In the genomic region with DNA sequence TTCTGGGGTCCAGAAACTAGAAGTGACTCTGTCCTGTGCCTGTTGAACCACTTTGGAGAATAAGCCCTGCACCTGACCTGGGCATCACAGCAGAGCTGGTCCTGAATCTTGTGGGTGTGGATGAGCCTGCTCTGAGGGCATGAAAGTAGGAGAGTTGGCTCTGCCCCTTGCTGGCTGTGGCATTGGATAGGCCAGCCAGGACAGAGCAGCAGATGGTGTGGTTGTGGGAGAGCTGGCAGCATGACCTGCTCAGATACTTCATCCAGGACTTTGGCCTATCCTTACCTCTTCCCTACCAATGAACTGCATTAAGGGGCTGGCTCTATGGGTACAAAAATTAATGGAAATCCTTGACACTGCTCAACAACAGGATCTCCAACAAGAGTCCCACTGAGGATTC, we compare ENCODE assay signal across 24 mouse cellular contexts. TPM values are rescaled to one million over a fixed set of nuclear protein-coding genes. Genes with fewer than 3 reads are reported as not detected.
DNase-seq lines count a peak whose midpoint lies in the region; ATAC-seq and TF ChIP-seq lines count a peak whose summit lies in the region.
"Had no signal": no experiment of that assay in that cellular context is flagged by ENCODE, and none has a peak within 500 bp of the region (broad histone marks: within the 10 kb centered on the region; RNA-seq: fewer than 3 reads in every experiment).

No protein-coding gene starts in this region.

- peak; percentile 4 for DNase-seq in left cerebral cortex, postnatal 4 days
- DNase-seq in left cerebral cortex, postnatal 10 days (ENCODE audit: extremely low spot score in 1 of 2, low spot score in 2 of 2) = no peak
- peak; percentile 85 to 92 for DNase-seq in cerebellum, adult 2 months
- peak; percentile 75 to 82 for DNase-seq in cerebellum, postnatal 10 days
- DNase-seq in B cell, adult 2 months = no peak
- DNase-seq in adrenal gland, postnatal 4 days (ENCODE audit: low spot score in 2 of 2) = no peak
- no peak for DNase-seq in hindbrain, embryonic 11.5 days (ENCODE audit: low spot score)
- DNase-seq: adrenal gland, adult 2 months; adrenal gland, postnatal 25 days; forebrain, postnatal 0 days; gastrocnemius, postnatal 14 days; heart, adult 2 months; heart, postnatal 36 days; kidney, adult 18-20 months had no signal

- peak overlapping the region; percentile 54; the same call in 1 of the 2 replicates for H3K27ac ChIP-seq in cerebellum, adult 2 months (ENCODE audit: insufficient read depth, low read length)
- H3K27ac ChIP-seq in hindbrain, embryonic 11.5 days (ENCODE audit: low read depth, low read length) = no peak overlapping the region
- H3K27ac ChIP-seq: embryonic facial prominence, embryonic 13.5 days; forebrain, embryonic 12.5 days; heart, adult 2 months; heart, embryonic 13.5 days; hindbrain, embryonic 12.5 days; hindbrain, postnatal 0 days had no signal

- H3K9ac ChIP-seq in hindbrain, embryonic 11.5 days (ENCODE audit: low read depth, low read length) = no peak overlapping the region
- H3K9ac ChIP-seq: embryonic facial prominence, embryonic 13.5 days; forebrain, embryonic 12.5 days; forebrain, postnatal 0 days; heart, embryonic 13.5 days; hindbrain, embryonic 12.5 days had no signal

- no peaks in the 10 kb centered on the region for H3K9me3 ChIP-seq in hindbrain, embryonic 11.5 days (ENCODE audit: control insufficient read depth, low read length)
- H3K9me3 ChIP-seq: embryonic facial prominence, embryonic 13.5 days; forebrain, embryonic 12.5 days; heart, embryonic 13.5 days; hindbrain, embryonic 12.5 days had no signal

- TF ChIP-seq POLR2A in cerebellum, adult 2 months (IDR thresholded peaks at IDR 0.05; ENCODE audit: borderline replicate concordance, insufficient read depth, low read length) = peak; percentile 47; the same call in 1 of the 2 replicates

- intact Hi-C loops in left cerebral cortex, postnatal 4 days (cut with DNase I) = no loop called here
- intact Hi-C loops in left cerebral cortex, postnatal 10 days (cut with DNase I) = no loop called here

- ATAC-seq in monocyte, adult 5-6 weeks (replicated peaks; ENCODE audit: insufficient number of reproducible peaks, low FRiP score, low TSS enrichment, poor library complexity, severe bottlenecking) = 0 out of 2 replicates have a peak, but pooled peaks have one; percentile 9
- ATAC-seq in hindbrain, embryonic 11.5 days (ENCODE audit: low FRiP score) = no peak
- ATAC-seq: forebrain, postnatal 0 days; hindbrain, postnatal 0 days had no signal

- H3K36me3 ChIP-seq in hindbrain, embryonic 11.5 days (ENCODE audit: control insufficient read depth, insufficient read depth, low read length) = no peaks in the 10 kb centered on the region
- H3K36me3 ChIP-seq: embryonic facial prominence, embryonic 13.5 days; forebrain, embryonic 12.5 days; heart, embryonic 13.5 days; hindbrain, embryonic 12.5 days had no signal

- H3K4me2 ChIP-seq in hindbrain, embryonic 11.5 days (replicated peaks; ENCODE audit: low read depth, low read length) = no peak overlapping the region
- H3K4me2 ChIP-seq: embryonic facial prominence, embryonic 13.5 days; forebrain, embryonic 12.5 days; heart, embryonic 13.5 days; hindbrain, embryonic 12.5 days had no signal

- no peaks in the 10 kb centered on the region for H3K27me3 ChIP-seq in cerebellum, adult 2 months (ENCODE audit: control insufficient read depth, insufficient read depth, low read length)
- no peaks in the 10 kb centered on the region for H3K27me3 ChIP-seq in hindbrain, embryonic 11.5 days (ENCODE audit: control insufficient read depth, insufficient read depth, low read length)
- H3K27me3 ChIP-seq: embryonic facial prominence, embryonic 13.5 days; forebrain, embryonic 12.5 days; heart, embryonic 13.5 days; hindbrain, embryonic 12.5 days had no signal

- H3K4me3 ChIP-seq in cerebellum, adult 2 months (replicated peaks; ENCODE audit: insufficient read depth, low read depth, low read length) = no peak overlapping the region
- no peak overlapping the region for H3K4me3 ChIP-seq in hindbrain, embryonic 11.5 days (ENCODE audit: low read depth, low read length)
- H3K4me3 ChIP-seq: embryonic facial prominence, embryonic 13.5 days; forebrain, embryonic 12.5 days; heart, adult 2 months; heart, embryonic 13.5 days; hindbrain, embryonic 12.5 days had no signal

- peaks cover 10% of the 10 kb centered on the region for H3K4me1 ChIP-seq in cerebellum, adult 2 months (ENCODE audit: control insufficient read depth, insufficient read depth, low read length)
- no peaks in the 10 kb centered on the region for H3K4me1 ChIP-seq in hindbrain, embryonic 11.5 days (replicated peaks; ENCODE audit: control insufficient read depth, insufficient read depth, low read length)
- H3K4me1 ChIP-seq: forebrain, embryonic 12.5 days; heart, embryonic 13.5 days; hindbrain, embryonic 12.5 days had no signal

- no peak for TF ChIP-seq CTCF in cerebellum, adult 2 months (IDR thresholded peaks at IDR 0.05; ENCODE audit: borderline replicate concordance, insufficient read depth, low read depth, low read length)

RNA-seq across cellular contexts. Expression of a gene that starts 3.4 kb away (rescaled TPM):
- total RNA-seq in left cerebral cortex, postnatal 4 days (2021) = under 1 TPM; 0.38 to 0.40 TPM
- total RNA-seq in left cerebral cortex, postnatal 10 days (2021) = not detected
- polyA plus RNA-seq in cerebellum, adult 2 months (2012; rRNA removed) = not detected in 2 replicates
- total RNA-seq in monocyte, adult 5-6 weeks (2017) = not detected in 3 replicates
- 1 to 10 TPM in 1 of 2 experiments, under 1 TPM in 1; 0.78 to 4.7 TPM for total RNA-seq in adrenal gland, postnatal 4 days (2021)
- 0.43 TPM in 1 of 2 replicates, not detected in the other for polyA plus RNA-seq in hindbrain, embryonic 11.5 days (2014; fragmentation: Nextera tagmentation; extraction: Ambion mirVana)
- total RNA-seq: adrenal gland, adult 2 months; adrenal gland, postnatal 25 days; ES-E14; forebrain, postnatal 0 days; heart, adult 2 months; heart, postnatal 36 days had no signal
- polyA plus RNA-seq: adrenal gland, adult 2 months; gonadal fat pad, adult 2 months; hindbrain, postnatal 0 days had no signal

RNA-seq across cellular contexts. Expression of a gene that starts 38.3 kb away (rescaled TPM):
- total RNA-seq in left cerebral cortex, postnatal 4 days (2021) = 1 to 10 TPM; 4.3 to 5.2 TPM
- total RNA-seq in left cerebral cortex, postnatal 10 days (2021) = 1 to 10 TPM; 3.2 to 3.8 TPM
- polyA plus RNA-seq in cerebellum, adult 2 months (2012; rRNA removed) = 2.8 and 3.6 TPM in 2 replicates
- total RNA-seq in monocyte, adult 5-6 weeks (2017) = not detected in 3 replicates
- total RNA-seq in adrenal gland, postnatal 4 days (2021) = 10 to 100 TPM; 49.9 to 55.2 TPM
- polyA plus RNA-seq in hindbrain, embryonic 11.5 days (2014; fragmentation: Nextera tagmentation; extraction: Ambion mirVana) = 83.7 and 84.8 TPM in 2 replicates
- total RNA-seq: ES-E14 had no signal

RNA-seq across cellular contexts. Expression of a gene that starts 40.6 kb away (rescaled TPM):
- under 1 TPM; 0.46 to 0.50 TPM for total RNA-seq in left cerebral cortex, postnatal 4 days (2021)
- under 1 TPM; 0.19 to 0.32 TPM for total RNA-seq in left cerebral cortex, postnatal 10 days (2021)
- polyA plus RNA-seq in cerebellum, adult 2 months (2012; rRNA removed) = 0.05 TPM in 1 of 2 replicates, not detected in the other
- total RNA-seq in monocyte, adult 5-6 weeks (2017) = not detected in 3 replicates
- under 1 TPM; 0.56 to 0.95 TPM for total RNA-seq in adrenal gland, postnatal 4 days (2021)
- 1.8 and 2.1 TPM in 2 replicates for polyA plus RNA-seq in hindbrain, embryonic 11.5 days (2014; fragmentation: Nextera tagmentation; extraction: Ambion mirVana)
- total RNA-seq: adrenal gland, postnatal 25 days; ES-E14; gastrocnemius, adult 18-20 months had no signal
- polyA plus RNA-seq: adrenal gland, adult 2 months; kidney, embryonic 14.5 days had no signal

Comparison
In these comparisons a context has a peak if more than half of its experiments do, and no peak if none do; other contexts are left out.
1. DNase-seq: peak in left cerebral cortex, postnatal 4 days (single experiment), cerebellum, adult 2 months (2 of 2) and cerebellum, postnatal 10 days (2 of 2); none in left cerebral cortex, postnatal 10 days (0 of 2), B cell, adult 2 months (0 of 2), adrenal gland, postnatal 4 days (0 of 2) and hindbrain, embryonic 11.5 days (single experiment).
2. RNA of a gene that starts 38.3 kb away (total RNA-seq): 49.9 to 55.2 TPM in adrenal gland, postnatal 4 days; 4.3 to 5.2 TPM in left cerebral cortex, postnatal 4 days, 3.2 to 3.8 TPM in left cerebral cortex, postnatal 10 days and not detected in monocyte, adult 5-6 weeks; every median in the first group is over 4 times any median in the second.